Mouse (Mus musculus) telencephalon, adult 2 months (tissue): ENCODE results near the gene Crim1.
A peak's percentile ranks its signal among the peaks of the same experiment; 100 is the strongest.

ENCODE experiments used
- DNase-seq: peaks from one replicate; pipeline ENCODE4 v3.0.0-alpha.2; 2011; ENCODE audit warnings: low read depth, low spot score

Gene Crim1

DNA sequence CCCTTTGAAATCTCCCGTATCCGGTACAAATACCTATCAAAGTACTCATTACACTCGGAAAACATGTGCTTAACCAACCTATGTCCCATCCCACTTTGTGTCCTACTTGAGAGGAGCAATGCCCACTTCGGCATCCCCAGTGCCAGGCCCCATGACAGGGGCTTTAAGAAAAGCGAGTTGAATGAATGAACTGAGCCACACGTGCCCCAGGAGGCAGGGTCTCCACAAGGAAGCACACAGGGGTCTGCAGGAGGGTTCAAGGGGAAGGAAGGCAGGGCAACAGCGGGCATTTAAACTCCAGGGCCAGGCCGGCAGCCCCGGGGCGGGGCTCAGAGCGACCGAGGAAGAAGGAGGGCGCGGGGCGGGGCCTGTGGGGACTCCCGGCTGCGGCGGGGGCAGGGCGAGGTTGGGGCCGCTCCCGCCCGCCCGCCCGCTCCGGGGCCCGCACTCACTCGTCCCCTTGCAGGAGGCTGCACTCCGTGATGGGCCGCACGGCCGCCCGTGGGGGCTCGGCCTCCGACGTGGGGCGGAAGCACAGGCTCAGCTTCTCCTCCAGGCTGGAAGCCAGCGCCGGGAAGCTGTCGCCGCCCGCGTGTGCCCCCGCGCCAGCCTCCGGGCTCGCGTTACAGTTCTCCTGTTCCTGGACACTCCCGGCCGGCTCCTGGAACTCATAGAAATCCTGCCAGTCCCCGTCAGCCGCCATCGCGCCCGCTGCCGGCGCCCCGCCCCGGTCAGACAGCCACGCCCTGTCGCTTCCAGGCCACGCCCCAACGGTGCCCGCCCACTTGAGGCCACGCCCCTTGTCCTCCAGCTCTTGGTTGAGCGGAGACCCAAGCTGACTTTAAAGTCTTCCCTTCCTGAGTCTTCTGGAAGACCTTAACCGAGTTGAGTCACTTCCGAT, 217.6 kb downstream of the Crim1 start, which contains the start of gene Fez2:
TSS of gene Fez2 (minus strand) at position 772 of the 901 bp plus-strand sequence.
- peak; percentile 61 for DNase-seq

- no peak for DNase-seq
Measured at GRCm38 (mm10) chr17:78419216-78419615, 219.2 kb downstream of the Crim1 start.

DNA sequence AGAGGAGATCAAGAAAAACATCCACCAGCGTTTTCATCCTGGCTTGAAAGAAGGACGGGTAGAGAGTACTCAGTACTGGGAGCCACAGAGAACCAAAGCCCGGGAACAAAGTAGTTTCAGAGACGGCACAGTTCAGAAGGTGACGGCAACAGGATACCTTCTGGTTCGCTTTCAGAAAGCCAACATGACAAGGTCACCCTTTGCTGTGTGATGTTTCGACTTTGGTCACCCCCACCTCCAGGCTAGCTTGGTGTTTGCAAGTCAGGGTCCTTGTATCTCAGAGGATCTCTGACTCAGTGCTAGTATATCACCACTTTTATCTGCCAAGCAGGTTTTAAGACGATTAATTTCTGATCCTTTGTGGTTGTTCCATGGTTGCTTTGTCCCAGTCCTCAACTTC, 225.0 kb downstream of the Crim1 start:
- no peak for DNase-seq
